Comparison of ENCODE assay signal across 21 mouse cellular contexts in genomic region chr7:84163585-84163984, GRCm38 (mm10). TPM values are rescaled to one million over a fixed set of nuclear protein-coding genes. Genes with fewer than 3 reads are reported as not detected.
A peak's percentile ranks its signal among the peaks of the same experiment; 100 is the strongest.
DNase-seq lines count a peak whose midpoint lies in the region; ATAC-seq and TF ChIP-seq lines count a peak whose summit lies in the region.
"Had no signal": no experiment of that assay in that cellular context is flagged by ENCODE, and none has a peak within 500 bp of the region (broad histone marks: within the 10 kb centered on the region; RNA-seq: fewer than 3 reads in every experiment).

No protein-coding gene starts in this region.

- no peaks in the 10 kb centered on the region for H3K27me3 ChIP-seq in heart, embryonic 11.5 days (ENCODE audit: control insufficient read depth, insufficient read depth, low read length)
- H3K27me3 ChIP-seq in CH12.LX (replicated peaks) = no peaks in the 10 kb centered on the region
- H3K27me3 ChIP-seq: embryonic facial prominence, embryonic 15.5 days; forebrain, embryonic 15.5 days; heart, embryonic 12.5 days; hindbrain, embryonic 12.5 days had no signal

- H3K4me3 ChIP-seq in heart, embryonic 11.5 days (ENCODE audit: low read depth, low read length) = no peak overlapping the region
- H3K4me3 ChIP-seq in CH12.LX (replicated peaks in 1 of 3; ENCODE audit: low read depth in 2 of 3, low read length in 2 of 3, poor library complexity in 1 of 3) = no peak overlapping the region
- H3K4me3 ChIP-seq: embryonic facial prominence, embryonic 15.5 days; erythroblast, embryonic 14.5 days; forebrain, embryonic 15.5 days; heart, adult 2 months; heart, embryonic 12.5 days; hindbrain, embryonic 12.5 days had no signal

- no peaks in the 10 kb centered on the region for H3K9me3 ChIP-seq in heart, embryonic 11.5 days (replicated peaks; ENCODE audit: control insufficient read depth, low read length)
- H3K9me3 ChIP-seq in CH12.LX (replicated peaks; ENCODE audit: low read length) = no peaks in the 10 kb centered on the region
- H3K9me3 ChIP-seq: embryonic facial prominence, embryonic 15.5 days; forebrain, embryonic 15.5 days; heart, embryonic 12.5 days; hindbrain, embryonic 12.5 days had no signal

- 0 out of 2 replicates have a peak, but pooled peaks cover 3% of the 10 kb centered on the region for H3K4me1 ChIP-seq in heart, embryonic 11.5 days (ENCODE audit: control insufficient read depth, insufficient read depth, low read length)
- peaks cover 18 to 57% of the 10 kb centered on the region in 2 experiments for H3K4me1 ChIP-seq in CH12.LX (ENCODE audit: control insufficient read depth in 1 of 2, insufficient read depth in 2 of 2)
- H3K4me1 ChIP-seq: forebrain, embryonic 15.5 days; heart, embryonic 12.5 days; hindbrain, embryonic 12.5 days had no signal

- no peak for TF ChIP-seq CTCF in CH12.LX (conservative IDR thresholded peaks at IDR 0.05 in 1 of 2, IDR thresholded peaks at IDR 0.05 in 1 of 2; ENCODE audit: low read depth in 2 of 2, low read length in 2 of 2)

- in situ Hi-C loops in CH12.LX (cut with MboI; ENCODE audit: low pct_ligation_motif_present, low pct_unique_long_range_greater_than_20kb, low sequenced_read_pairs) = loop anchor here (25.0 kb wide), 1 partner anchor 99 kb away; no protein-coding TSS in a partner anchor

- H3K79me2 ChIP-seq in CH12.LX (replicated peaks; ENCODE audit: control insufficient read depth, extremely low read depth, insufficient read depth, poor library complexity, severe bottlenecking) = no peaks in the 10 kb centered on the region

- H3K9ac ChIP-seq in heart, embryonic 11.5 days (ENCODE audit: low read depth, low read length) = no peak overlapping the region
- no peak overlapping the region for H3K9ac ChIP-seq in CH12.LX (ENCODE audit: insufficient read depth, low read depth)
- H3K9ac ChIP-seq: embryonic facial prominence, embryonic 15.5 days; forebrain, embryonic 15.5 days; heart, embryonic 12.5 days; hindbrain, embryonic 12.5 days had no signal

- H3K36me3 ChIP-seq in heart, embryonic 11.5 days (ENCODE audit: control insufficient read depth, insufficient read depth, low read length) = no peaks in the 10 kb centered on the region
- no peaks in the 10 kb centered on the region for H3K36me3 ChIP-seq in CH12.LX (replicated peaks in 1 of 2; ENCODE audit: control insufficient read depth in 1 of 2, insufficient read depth in 1 of 2, low read length in 1 of 2)
- H3K36me3 ChIP-seq: embryonic facial prominence, embryonic 15.5 days; forebrain, embryonic 15.5 days; heart, embryonic 12.5 days; hindbrain, embryonic 12.5 days had no signal

- TF ChIP-seq RAD21 in CH12.LX (IDR thresholded peaks at IDR 0.05; ENCODE audit: low read depth, low read length) = no peak

- peak; percentile 23 for DNase-seq in heart, adult 11 months
- DNase-seq in CH12.LX (ENCODE audit: extremely low read depth) = no peak
- DNase-seq in layer of hippocampus, adult 18-20 months (ENCODE audit: low spot score in 2 of 2) = no peak
- no peak for DNase-seq in left cerebral cortex, postnatal 36 days (ENCODE audit: low spot score in 2 of 2)
- no peak for DNase-seq in Muller cell, postnatal 12 days (ENCODE audit: inconsistent ontology term)
- DNase-seq: adrenal gland, postnatal 14 days; cerebellum, adult 2 months; cerebellum, postnatal 10 days; embryo, embryonic 11 days; gastrocnemius, postnatal 36 days; heart, adult 2 months had no signal

- intact Hi-C loops in left cerebral cortex, postnatal 36 days (cut with DNase I) = no loop called here

- ATAC-seq in heart, embryonic 11.5 days (replicated peaks; ENCODE audit: insufficient number of reproducible peaks, low FRiP score, low TSS enrichment) = no peak
- peak; percentile 98 for ATAC-seq in granulocyte monocyte progenitor cell, adult 5-6 weeks (replicated peaks; ENCODE audit: poor library complexity, severe bottlenecking)
- ATAC-seq in monocyte, adult 5-6 weeks (replicated peaks; ENCODE audit: insufficient number of reproducible peaks, low FRiP score, low TSS enrichment, poor library complexity, severe bottlenecking) = peak; percentile 75
- ATAC-seq: forebrain, embryonic 15.5 days; hindbrain, embryonic 16.5 days; inflammation-experienced regulatory T-cells, adult 6 months had no signal

- 74% methylated on average over 4 of the region's 4 CpGs for WGBS in heart, embryonic 11.5 days (ENCODE audit: insufficient replicate concordance)

- H3K27ac ChIP-seq in heart, embryonic 11.5 days (ENCODE audit: low read depth, low read length) = no peak overlapping the region
- H3K27ac ChIP-seq in CH12.LX (ENCODE audit: insufficient read depth, low read depth) = no peak overlapping the region
- H3K27ac ChIP-seq: embryonic facial prominence, embryonic 15.5 days; forebrain, embryonic 15.5 days; heart, adult 2 months; hindbrain, embryonic 12.5 days had no signal

- no peak overlapping the region for H3K4me2 ChIP-seq in heart, embryonic 11.5 days
- 0 out of 2 replicates have a peak overlapping the region, but pooled peaks have one; percentile 2 for H3K4me2 ChIP-seq in CH12.LX (ENCODE audit: insufficient read depth, low read depth, poor library complexity, severe bottlenecking)
- H3K4me2 ChIP-seq: embryonic facial prominence, embryonic 15.5 days; forebrain, embryonic 15.5 days; heart, embryonic 12.5 days; hindbrain, embryonic 12.5 days had no signal

- dilution Hi-C loops in CH12.LX (cut with MboI; ENCODE audit: extremely low pct_ligation_motif_present, extremely low pct_unique_long_range_greater_than_20kb, low sequenced_read_pairs) = no loop called here

- peak; percentile 41; the same call in 1 of the 2 replicates for TF ChIP-seq EP300 in CH12.LX (IDR thresholded peaks at IDR 0.05; ENCODE audit: low read length)

- TF ChIP-seq POLR2A in CH12.LX (IDR thresholded peaks at IDR 0.05; ENCODE audit: low read depth, low read length) = no peak

TF ChIP-seq in CH12.LX, 34 proteins besides CTCF, POLR2A, EP300 and RAD21:
- TF ChIP-seq ZMIZ1 (IDR thresholded peaks at IDR 0.05; ENCODE audit: low read depth, low read length) (no peak), ELF1 (IDR thresholded peaks at IDR 0.05; ENCODE audit: low read depth, low read length) (0 out of 2 replicates have a peak, but pooled peaks have one; percentile 22), IRF4 (IDR thresholded peaks at IDR 0.05; ENCODE audit: low read depth, low read length) (peak; percentile 21; the same call in 1 of the 2 replicates)

RNA-seq across cellular contexts. Expression of gene Abhd17c, which starts 11.9 kb away (rescaled TPM):
- polyA plus RNA-seq in heart, embryonic 11.5 days (2014; fragmentation: Nextera tagmentation; extraction: Ambion mirVana) = 42.5 and 44.2 TPM in 2 replicates
- total RNA-seq in CH12.LX (2012; rRNA removed) = 34.0 and 35.3 TPM in 2 replicates
- total RNA-seq in CH12.LX (2014; rRNA removed) = 40.4 and 41.8 TPM in 2 replicates
- 36.1 and 44.0 TPM in 2 replicates for polyA plus RNA-seq in CH12.LX (2012; ENCODE audit: insufficient read length, low read depth)
- 42.3 and 51.2 TPM in 2 replicates for total RNA-seq in granulocyte monocyte progenitor cell, adult 5-6 weeks (2014; fragmentation: Nextera tagmentation)
- total RNA-seq in granulocyte monocyte progenitor cell, adult 5-6 weeks (2017) = 14.9 and 18.6 TPM in 2 replicates
- total RNA-seq in monocyte, adult 5-6 weeks (2017) = 9.3 to 12.1 TPM (median 10.6 TPM) in 3 replicates
- total RNA-seq in layer of hippocampus, adult 18-20 months (2021) = 10 to 100 TPM; 56.1 to 56.3 TPM
- 10 to 100 TPM; 36.6 to 39.6 TPM for total RNA-seq in left cerebral cortex, postnatal 36 days (2021)
